Mouse (Mus musculus): ENCODE measurements around the gene Tyrobp. TPM values are rescaled to one million over a fixed set of nuclear protein-coding genes. Genes with fewer than 3 reads are reported as not detected.

The Tyrobp gene
- polyA plus RNA-seq, 1 experiment from 2014 or later, result 29.3 TPM

GRCm38 (mm10) chr7:30456487-30456886 is 42.9 kb downstream of the Tyrobp start:
- Histone ChIP-seq H3K36me3 (ENCODE audit: insufficient read depth, low read length) (no peaks in the 10 kb centered on the region), H3K9ac (replicated peaks; ENCODE audit: low read length) (no peak overlapping the region), H3K9me3 (ENCODE audit: low read length) (no peaks in the 10 kb centered on the region), H3K27me3 (ENCODE audit: insufficient read depth, low read length) (peaks cover 92% of the 10 kb centered on the region), H3K4me3 (ENCODE audit: low read length) (peak overlapping the region; percentile 23), H3K4me1 (ENCODE audit: insufficient read depth, low read length) (peaks cover 17% of the 10 kb centered on the region; the same call in 1 of the 2 replicates), H3K27ac (ENCODE audit: low read length) (no peak overlapping the region), H3K4me2 (replicated peaks; ENCODE audit: low read depth, low read length) (peak overlapping the region; percentile 37)
- ATAC-seq (ENCODE audit: low FRiP score, low TSS enrichment), result no peak
- WGBS, result under 1% methylated on average over 9 of the region's 9 CpGs

GRCm38 (mm10) chr7:30456911-30457628 is 43.5 kb downstream of the Tyrobp start:
- Histone ChIP-seq H3K4me3 (ENCODE audit: low read length) (peak overlapping the region; percentile 23), H3K27me3 (ENCODE audit: insufficient read depth, low read length) (peaks cover 96% of the 10 kb centered on the region), H3K9me3 (ENCODE audit: low read length) (no peaks in the 10 kb centered on the region), H3K36me3 (ENCODE audit: insufficient read depth, low read length) (no peaks in the 10 kb centered on the region), H3K9ac (replicated peaks; ENCODE audit: low read length) (no peak overlapping the region), H3K27ac (ENCODE audit: low read length) (no peak overlapping the region), H3K4me2 (replicated peaks; ENCODE audit: low read depth, low read length) (peak overlapping the region; percentile 37), H3K4me1 (ENCODE audit: insufficient read depth, low read length) (peaks cover 17% of the 10 kb centered on the region; the same call in 1 of the 2 replicates)
- under 1% methylated on average over 31 of the region's 31 CpGs for WGBS
- ATAC-seq (ENCODE audit: low FRiP score, low TSS enrichment), result no peak

- ATAC-seq (ENCODE audit: low FRiP score, low TSS enrichment), result peak; percentile 71; the same call in 1 of the 2 replicates
Measured at GRCm38 (mm10) chr7:30457629-30458330, 44.2 kb downstream of the Tyrobp start, which contains the start of the genes Kirrel2 and Nphs1. Gene Kirrel2 (minus strand): TSS chr7:30457690. Gene Nphs1 (plus strand): TSS chr7:30458315.

GRCm38 (mm10) chr7:30459484-30459883 is 45.9 kb downstream of the Tyrobp start:
- 34% methylated on average over 6 of the region's 6 CpGs for WGBS
- no peaks in the 10 kb centered on the region for H3K9me3 ChIP-seq (ENCODE audit: low read length)

More at GRCm38 (mm10) chr7:30457629-30458330, 44.2 kb downstream of the Tyrobp start, which contains the start of the genes Kirrel2 and Nphs1:
- H3K36me3 ChIP-seq (ENCODE audit: insufficient read depth, low read length), result no peaks in the 10 kb centered on the region
- WGBS, result 2% methylated on average over 16 of the region's 16 CpGs
- H3K4me3 ChIP-seq (ENCODE audit: low read length), result peak within 1 kb of the TSS; percentile 23
- peaks cover 17% of the 10 kb centered on the region; the same call in 1 of the 2 replicates for H3K4me1 ChIP-seq (ENCODE audit: insufficient read depth, low read length)
- H3K4me2 ChIP-seq (replicated peaks; ENCODE audit: low read depth, low read length), result peak within 1 kb of the TSS; percentile 37
- H3K27ac ChIP-seq (ENCODE audit: low read length), result no peak within 1 kb of the TSS
- H3K27me3 ChIP-seq (ENCODE audit: insufficient read depth, low read length), result peaks cover 97% of the 10 kb centered on the region
- no peaks in the 10 kb centered on the region for H3K9me3 ChIP-seq (ENCODE audit: low read length)
- H3K9ac ChIP-seq (replicated peaks; ENCODE audit: low read length), result no peak within 1 kb of the TSS

GRCm38 (mm10) chr7:30463568-30463967 is 50.0 kb downstream of the Tyrobp start:
- H3K4me2 ChIP-seq (replicated peaks; ENCODE audit: low read depth, low read length), result no peak overlapping the region
- peaks cover 93% of the 10 kb centered on the region for H3K27me3 ChIP-seq (ENCODE audit: insufficient read depth, low read length)
- no peaks in the 10 kb centered on the region for H3K36me3 ChIP-seq (ENCODE audit: insufficient read depth, low read length)
- WGBS, result 24% methylated on average over 7 of the region's 7 CpGs
- H3K9me3 ChIP-seq (ENCODE audit: low read length), result no peaks in the 10 kb centered on the region
- H3K9ac ChIP-seq (replicated peaks; ENCODE audit: low read length), result no peak overlapping the region
- ATAC-seq (ENCODE audit: low FRiP score, low TSS enrichment), result no peak
- no peaks in the 10 kb centered on the region for H3K4me1 ChIP-seq (ENCODE audit: insufficient read depth, low read length)
- H3K27ac ChIP-seq (ENCODE audit: low read length), result no peak overlapping the region
- H3K4me3 ChIP-seq (ENCODE audit: low read length), result no peak overlapping the region

More at GRCm38 (mm10) chr7:30459484-30459883, 45.9 kb downstream of the Tyrobp start:
- Histone ChIP-seq H3K36me3 (ENCODE audit: insufficient read depth, low read length) (no peaks in the 10 kb centered on the region), H3K27me3 (ENCODE audit: insufficient read depth, low read length) (peaks cover 94% of the 10 kb centered on the region), H3K4me2 (replicated peaks; ENCODE audit: low read depth, low read length) (no peak overlapping the region), H3K4me3 (ENCODE audit: low read length) (no peak overlapping the region), H3K27ac (ENCODE audit: low read length) (no peak overlapping the region), H3K9ac (replicated peaks; ENCODE audit: low read length) (no peak overlapping the region), H3K4me1 (ENCODE audit: insufficient read depth, low read length) (peaks cover 5% of the 10 kb centered on the region; the same call in 1 of the 2 replicates)
- ATAC-seq (ENCODE audit: low FRiP score, low TSS enrichment), result peak; percentile 41; the same call in 1 of the 2 replicates

GRCm38 (mm10) chr7:30463996-30464395 is 50.4 kb downstream of the Tyrobp start:
- H3K4me2 ChIP-seq (replicated peaks; ENCODE audit: low read depth, low read length), result no peak overlapping the region
- H3K27me3 ChIP-seq (ENCODE audit: insufficient read depth, low read length), result peaks cover 90% of the 10 kb centered on the region
- no peaks in the 10 kb centered on the region for H3K4me1 ChIP-seq (ENCODE audit: insufficient read depth, low read length)
- no peak overlapping the region for H3K27ac ChIP-seq (ENCODE audit: low read length)
- H3K9ac ChIP-seq (replicated peaks; ENCODE audit: low read length), result no peak overlapping the region
- H3K36me3 ChIP-seq (ENCODE audit: insufficient read depth, low read length), result no peaks in the 10 kb centered on the region
- ATAC-seq (ENCODE audit: low FRiP score, low TSS enrichment), result no peak
- H3K9me3 ChIP-seq (ENCODE audit: low read length), result no peaks in the 10 kb centered on the region
- 24% methylated on average over 4 of the region's 4 CpGs for WGBS
- no peak overlapping the region for H3K4me3 ChIP-seq (ENCODE audit: low read length)

GRCm38 (mm10) chr7:30464816-30465300 is 51.3 kb downstream of the Tyrobp start:
- no peak for ATAC-seq (ENCODE audit: low FRiP score, low TSS enrichment)
- H3K27ac ChIP-seq (ENCODE audit: low read length), result no peak overlapping the region
- WGBS, result 9% methylated on average over 6 of the region's 6 CpGs

More at GRCm38 (mm10) chr7:30464816-30465300, 51.3 kb downstream of the Tyrobp start:
- Histone ChIP-seq H3K4me3 (ENCODE audit: low read length) (no peak overlapping the region), H3K36me3 (ENCODE audit: insufficient read depth, low read length) (no peaks in the 10 kb centered on the region), H3K9me3 (ENCODE audit: low read length) (no peaks in the 10 kb centered on the region), H3K27me3 (ENCODE audit: insufficient read depth, low read length) (peaks cover 81% of the 10 kb centered on the region), H3K9ac (replicated peaks; ENCODE audit: low read length) (no peak overlapping the region), H3K4me2 (replicated peaks; ENCODE audit: low read depth, low read length) (no peak overlapping the region), H3K4me1 (ENCODE audit: insufficient read depth, low read length) (no peaks in the 10 kb centered on the region)

Other genes with a start within 250 kb of the Tyrobp start
- gene Zfp146, start 244.0 kb upstream of the Tyrobp start, polyA plus RNA-seq (2015; fragmentation: Nextera tagmentation; extraction: Ambion mirVana), result 12.6 and 15.6 TPM in 2 replicates
- 11.7 and 13.8 TPM in 2 replicates for gene Cox7a1, start 229.6 kb upstream of the Tyrobp start, polyA plus RNA-seq (2015; fragmentation: Nextera tagmentation; extraction: Ambion mirVana)
- 105 and 111 TPM in 2 replicates for gene Capns1, start 214.9 kb upstream of the Tyrobp start, polyA plus RNA-seq (2015; fragmentation: Nextera tagmentation; extraction: Ambion mirVana)
- gene Polr2i, start 181.8 kb upstream of the Tyrobp start, polyA plus RNA-seq (2015; fragmentation: Nextera tagmentation; extraction: Ambion mirVana), result 145 and 146 TPM in 2 replicates
- 180 and 206 TPM in 2 replicates for gene Tbcb, start 181.5 kb upstream of the Tyrobp start, polyA plus RNA-seq (2015; fragmentation: Nextera tagmentation; extraction: Ambion mirVana)
- not detected in 2 replicates for gene Ovol3, start 178.0 kb upstream of the Tyrobp start, polyA plus RNA-seq (2015; fragmentation: Nextera tagmentation; extraction: Ambion mirVana)
- gene Thap8, start 133.7 kb upstream of the Tyrobp start, polyA plus RNA-seq (2015; fragmentation: Nextera tagmentation; extraction: Ambion mirVana), result 0.27 and 0.57 TPM in 2 replicates
- gene Wdr62, start 133.3 kb upstream of the Tyrobp start, polyA plus RNA-seq (2015; fragmentation: Nextera tagmentation; extraction: Ambion mirVana), result 9.7 and 10.8 TPM in 2 replicates
- 27.2 and 45.3 TPM in 2 replicates for gene Clip3, start 122.0 kb upstream of the Tyrobp start, polyA plus RNA-seq (2015; fragmentation: Nextera tagmentation; extraction: Ambion mirVana)
- gene Alkbh6, start 105.0 kb upstream of the Tyrobp start, polyA plus RNA-seq (2015; fragmentation: Nextera tagmentation; extraction: Ambion mirVana), result 106 and 107 TPM in 2 replicates
- 129 and 136 TPM in 2 replicates for gene Syne4, start 99.0 kb upstream of the Tyrobp start, polyA plus RNA-seq (2015; fragmentation: Nextera tagmentation; extraction: Ambion mirVana)
- gene E130208F15Rik, start 92.0 kb upstream of the Tyrobp start, polyA plus RNA-seq (2015; fragmentation: Nextera tagmentation; extraction: Ambion mirVana), result 2.3 and 3.7 TPM in 2 replicates
- 17.2 and 18.1 TPM in 2 replicates for gene Sdhaf1, start 89.9 kb upstream of the Tyrobp start, polyA plus RNA-seq (2015; fragmentation: Nextera tagmentation; extraction: Ambion mirVana)
- gene Lrfn3, start 51.0 kb upstream of the Tyrobp start, polyA plus RNA-seq (2015; fragmentation: Nextera tagmentation; extraction: Ambion mirVana), result 6.8 and 8.3 TPM in 2 replicates
- gene Hcst, start 6.1 kb downstream of the Tyrobp start, polyA plus RNA-seq (2015; fragmentation: Nextera tagmentation; extraction: Ambion mirVana), result 0.63 and 0.84 TPM in 2 replicates
- 1.6 and 2.0 TPM in 2 replicates for gene Nfkbid, start 8.0 kb downstream of the Tyrobp start, polyA plus RNA-seq (2015; fragmentation: Nextera tagmentation; extraction: Ambion mirVana)
- gene Aplp1, start 31.8 kb downstream of the Tyrobp start, polyA plus RNA-seq (2015; fragmentation: Nextera tagmentation; extraction: Ambion mirVana), result 27.9 and 31.5 TPM in 2 replicates
- 0.78 and 1.1 TPM in 2 replicates for gene Kirrel2, start 43.9 kb downstream of the Tyrobp start, polyA plus RNA-seq (2015; fragmentation: Nextera tagmentation; extraction: Ambion mirVana)
- 5.4 and 5.5 TPM in 2 replicates for gene Nphs1, start 44.6 kb downstream of the Tyrobp start, polyA plus RNA-seq (2015; fragmentation: Nextera tagmentation; extraction: Ambion mirVana)
- 21.1 and 27.6 TPM in 2 replicates for gene Prodh2, start 79.9 kb downstream of the Tyrobp start, polyA plus RNA-seq (2015; fragmentation: Nextera tagmentation; extraction: Ambion mirVana)
- gene Arhgap33, start 121.3 kb downstream of the Tyrobp start, polyA plus RNA-seq (2015; fragmentation: Nextera tagmentation; extraction: Ambion mirVana), result 12.0 and 14.9 TPM in 2 replicates
- 18.0 and 20.6 TPM in 2 replicates for gene Hspb6, start 138.4 kb downstream of the Tyrobp start, polyA plus RNA-seq (2015; fragmentation: Nextera tagmentation; extraction: Ambion mirVana)
- gene Proser3, start 138.5 kb downstream of the Tyrobp start, polyA plus RNA-seq (2015; fragmentation: Nextera tagmentation; extraction: Ambion mirVana), result 12.0 and 16.6 TPM in 2 replicates
- 47.0 and 48.1 TPM in 2 replicates for gene Lin37, start 146.1 kb downstream of the Tyrobp start, polyA plus RNA-seq (2015; fragmentation: Nextera tagmentation; extraction: Ambion mirVana)
- gene U2af1l4, start 149.5 kb downstream of the Tyrobp start, polyA plus RNA-seq (2015; fragmentation: Nextera tagmentation; extraction: Ambion mirVana), result 91.6 and 99.4 TPM in 2 replicates
- gene Gm49396, start 149.6 kb downstream of the Tyrobp start, polyA plus RNA-seq (2015; fragmentation: Nextera tagmentation; extraction: Ambion mirVana), result 18.2 and 18.9 TPM in 2 replicates
- 142 and 148 TPM in 2 replicates for gene Psenen, start 149.9 kb downstream of the Tyrobp start, polyA plus RNA-seq (2015; fragmentation: Nextera tagmentation; extraction: Ambion mirVana)
- 6.0 and 8.7 TPM in 2 replicates for gene Igflr1, start 151.7 kb downstream of the Tyrobp start, polyA plus RNA-seq (2015; fragmentation: Nextera tagmentation; extraction: Ambion mirVana)
- gene Kmt2b, start 175.0 kb downstream of the Tyrobp start, polyA plus RNA-seq (2015; fragmentation: Nextera tagmentation; extraction: Ambion mirVana), result 7.8 and 9.0 TPM in 2 replicates
- 0.77 and 1.3 TPM in 2 replicates for gene Zbtb32, start 185.1 kb downstream of the Tyrobp start, polyA plus RNA-seq (2015; fragmentation: Nextera tagmentation; extraction: Ambion mirVana)
- 7.9 and 13.0 TPM in 2 replicates for gene Upk1a, start 199.1 kb downstream of the Tyrobp start, polyA plus RNA-seq (2015; fragmentation: Nextera tagmentation; extraction: Ambion mirVana)
- 1,049 TPM in 2 replicates for gene Cox6b1, start 212.4 kb downstream of the Tyrobp start, polyA plus RNA-seq (2015; fragmentation: Nextera tagmentation; extraction: Ambion mirVana)
- not detected in 2 replicates for gene Etv2, start 222.1 kb downstream of the Tyrobp start, polyA plus RNA-seq (2015; fragmentation: Nextera tagmentation; extraction: Ambion mirVana)
- gene Rbm42, start 236.6 kb downstream of the Tyrobp start, polyA plus RNA-seq (2015; fragmentation: Nextera tagmentation; extraction: Ambion mirVana), result 111 and 119 TPM in 2 replicates